Mouse (Mus musculus) hindlimb bud, embryonic 11.5 days (tissue): ENCODE measurements around the gene Rdh1.
A peak's percentile ranks its signal among the peaks of the same experiment; 100 is the strongest.

Experiments
- DNase-seq: peaks from one replicate; pipeline ENCODE4 v3.0.0-alpha.2; 2012; ENCODE audit warnings: low read depth, low spot score; ENCODE audit errors: extremely low spot score

Gene Rdh1

GRCm38 (mm10) chr10:127759181-127760110 is at the start of gene Rdh1, which contains the start of gene Rdh16f1:
TSS of gene Rdh1 (plus strand) at chr10:127759721.
TSS of gene Rdh16f1 (plus strand) at chr10:127759787.
- DNase-seq, result no peak

- no peak for DNase-seq
Observed at GRCm38 (mm10) chr10:127710331-127710730, 49.2 kb upstream of the Rdh1 start.

- peak; percentile 18 for DNase-seq
Observed at GRCm38 (mm10) chr10:127712736-127713135, 46.8 kb upstream of the Rdh1 start.

- DNase-seq, result no peak
Observed at GRCm38 (mm10) chr10:127721671-127722418, 37.7 kb upstream of the Rdh1 start.

GRCm38 (mm10) chr10:127724178-127724577 is 35.3 kb upstream of the Rdh1 start, which contains the start of gene Tac2:
TSS of gene Tac2 (plus strand) at chr10:127724478.
- no peak for DNase-seq

- no peak for DNase-seq
Observed at GRCm38 (mm10) chr10:127725136-127725535, 34.4 kb upstream of the Rdh1 start.

- DNase-seq, result no peak
Observed at GRCm38 (mm10) chr10:127728437-127728836, 31.1 kb upstream of the Rdh1 start.

- DNase-seq, result no peak
Observed at GRCm38 (mm10) chr10:127730285-127730932, 29.1 kb upstream of the Rdh1 start.

GRCm38 (mm10) chr10:127730933-127731310 is 28.6 kb upstream of the Rdh1 start:
- no peak for DNase-seq

- no peak for DNase-seq
Observed at GRCm38 (mm10) chr10:127731397-127731796, 28.1 kb upstream of the Rdh1 start.

GRCm38 (mm10) chr10:127734434-127734833 is 25.1 kb upstream of the Rdh1 start:
- DNase-seq, result no peak

GRCm38 (mm10) chr10:127736266-127736665 is 23.3 kb upstream of the Rdh1 start:
- no peak for DNase-seq

- no peak for DNase-seq
Observed at GRCm38 (mm10) chr10:127736916-127737315, 22.6 kb upstream of the Rdh1 start.

- DNase-seq, result no peak
Observed at GRCm38 (mm10) chr10:127737552-127737951, 22.0 kb upstream of the Rdh1 start.

GRCm38 (mm10) chr10:127738151-127738882 is 21.2 kb upstream of the Rdh1 start:
- no peak for DNase-seq

GRCm38 (mm10) chr10:127739083-127739660 is 20.3 kb upstream of the Rdh1 start, which contains the start of gene Zbtb39:
TSS of gene Zbtb39 (plus strand) at chr10:127739538.
- peak; percentile 33 for DNase-seq

GRCm38 (mm10) chr10:127739661-127740161 is 19.8 kb upstream of the Rdh1 start:
- no peak for DNase-seq

- DNase-seq, result no peak
Observed at GRCm38 (mm10) chr10:127744661-127745060, 14.9 kb upstream of the Rdh1 start.

GRCm38 (mm10) chr10:127745886-127746285 is 13.6 kb upstream of the Rdh1 start:
- no peak for DNase-seq

- DNase-seq, result no peak
Observed at GRCm38 (mm10) chr10:127747254-127747653, 12.3 kb upstream of the Rdh1 start.
